Mouse (Mus musculus) forebrain, embryonic 11.5 days (tissue): ENCODE measurements around the gene Cobll1. TPM values are rescaled to one million over a fixed set of nuclear protein-coding genes. Genes with fewer than 3 reads are reported as not detected.

Experiments used
- ATAC-seq: fragments of 200-750 bp; cut with Nextera tagmentation; replicated peaks from 2 replicates; pipeline ENCODE4 v1.8.0; 2017; ENCODE audit warnings: moderate TSS enrichment; ENCODE audit not compliant: low FRiP score
- DNase-seq: peaks from one replicate; pipeline ENCODE4 v3.0.0-alpha.2; 2017; ENCODE audit warnings: low spot score
- H3K27ac ChIP-seq: fragments of 300-500 bp; sonication (generic); 2 replicates; pipeline ENCODE4 v1.5.1; 2014; ENCODE audit warnings: low read depth, low read length
- H3K27me3 ChIP-seq: fragments of 300-500 bp; sonication (generic); 2 replicates; pipeline ENCODE4 v1.6.1; 2014; ENCODE audit warnings: mild to moderate bottlenecking, low read length, mixed read lengths; ENCODE audit not compliant: control insufficient read depth, insufficient read depth
- H3K36me3 ChIP-seq: fragments of 300-500 bp; sonication (generic); 2 replicates; pipeline ENCODE4 v1.6.1; 2014; ENCODE audit warnings: mild to moderate bottlenecking, low read length, moderate library complexity, mixed read lengths; ENCODE audit not compliant: control insufficient read depth, insufficient read depth
- H3K4me1 ChIP-seq: fragments of 300-500 bp; sonication (generic); replicated peaks from 2 replicates; pipeline ENCODE4 v1.6.1; 2014; ENCODE audit warnings: low read length, mixed read lengths; ENCODE audit not compliant: control insufficient read depth, insufficient read depth
- H3K4me2 ChIP-seq: fragments of 300-500 bp; sonication (generic); 2 replicates; pipeline ENCODE4 v1.6.1; 2014; ENCODE audit warnings: low read depth, mild to moderate bottlenecking, low read length, moderate library complexity, mixed read lengths; ENCODE audit not compliant: severe bottlenecking
- H3K4me3 ChIP-seq: fragments of 300-500 bp; sonication (generic); 2 replicates; pipeline ENCODE4 v1.5.1; 2014; ENCODE audit warnings: low read depth, low read length
- H3K9ac ChIP-seq: fragments of 300-500 bp; sonication (generic); 2 replicates; pipeline ENCODE4 v1.6.1; 2014; ENCODE audit warnings: low read length
- H3K9me3 ChIP-seq: fragments of 300-500 bp; sonication (generic); 2 replicates; pipeline ENCODE4 v1.6.1; 2016; ENCODE audit warnings: low read length, mixed read lengths; ENCODE audit not compliant: control insufficient read depth
- WGBS: fragments of 180-500 bp; shearing (Covaris S2); extraction: QIAGEN DNeasy Blood & Tissue Kit; methylation state at CpG from one replicate; pipeline ENCODE4 v1.1.7; 2014; 5-methylcytosine and 5-hydroxymethylcytosine counted together
- polyA plus RNA-seq: library from polyadenylated mRNA; unstranded; fragments of >200 nt; fragmentation: Nextera tagmentation; extraction: Ambion mirVana; gene quantifications from 2 replicates; pipeline ENCODE4 v1.2.1, GENCODE M21; 2014

Cobll1 gene
- polyA plus RNA-seq, 1 experiment from 2014 or later: 4.8 TPM

DNA sequence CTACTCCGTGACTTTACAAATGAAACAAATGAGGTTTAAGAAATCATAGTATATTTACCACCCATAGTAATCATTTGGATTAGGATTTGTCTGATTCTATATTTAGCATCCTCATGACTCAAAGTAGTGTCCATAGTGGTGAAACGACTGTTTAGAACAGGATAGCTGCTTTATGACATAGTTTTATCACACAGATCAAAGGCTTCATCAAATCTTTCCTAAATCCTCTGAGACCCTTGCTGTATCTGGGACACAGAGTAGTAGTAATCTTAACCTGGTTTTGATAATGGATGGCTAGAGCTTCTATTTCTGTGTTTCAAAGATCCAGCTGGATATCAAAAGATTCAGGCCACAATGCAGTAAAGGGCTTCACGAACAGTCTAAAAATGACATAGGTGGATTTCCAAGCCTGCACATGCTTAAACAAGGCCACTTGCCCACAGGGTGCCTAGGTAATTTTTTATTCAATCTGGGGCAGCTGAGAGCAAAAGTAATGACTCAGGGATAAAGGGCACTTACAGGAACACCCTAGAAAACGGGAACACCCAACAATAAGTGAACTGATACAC, 98.0 kb downstream of the Cobll1 start:
- no peak overlapping the region for H3K4me3 ChIP-seq
- H3K4me2 ChIP-seq: no peak overlapping the region
- no peaks in the 10 kb centered on the region for H3K36me3 ChIP-seq
- no peak overlapping the region for H3K9ac ChIP-seq
- H3K27ac ChIP-seq: no peak overlapping the region
- H3K27me3 ChIP-seq: no peaks in the 10 kb centered on the region
- no peaks in the 10 kb centered on the region for H3K9me3 ChIP-seq
- H3K4me1 ChIP-seq: no peaks in the 10 kb centered on the region
- no peak for DNase-seq
- WGBS: 77% methylated on average over 4 of the region's 4 CpGs
- no peak for ATAC-seq

DNA sequence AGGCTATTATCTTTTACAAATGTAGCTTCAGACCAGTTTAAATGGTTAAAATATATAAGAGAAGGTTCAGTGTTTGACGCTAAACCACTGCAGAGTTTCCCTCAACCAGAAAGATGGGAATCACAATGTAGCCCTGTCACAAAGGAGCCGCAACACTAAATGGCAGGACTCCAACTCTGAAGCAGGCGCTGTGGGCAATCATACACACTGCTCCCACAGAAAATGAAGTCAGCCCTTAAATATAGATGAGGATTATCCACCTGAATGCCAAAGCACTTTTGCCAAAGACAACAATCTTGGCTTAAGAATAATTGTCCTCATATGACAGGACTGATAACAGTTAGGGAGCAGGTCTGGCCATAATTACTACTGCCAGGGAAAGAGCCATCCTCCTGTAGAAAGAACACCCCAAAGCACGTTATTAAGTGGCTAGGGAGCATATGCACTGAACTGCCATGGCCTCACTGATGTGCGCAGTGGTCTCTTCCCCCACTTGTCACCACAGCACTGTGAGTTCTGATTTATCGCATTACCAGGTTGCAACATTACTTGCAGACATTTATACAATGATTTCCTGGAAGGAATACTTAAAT, 98.8 kb downstream of the Cobll1 start:
- no peak for DNase-seq
- no peak for ATAC-seq
- no peaks in the 10 kb centered on the region for H3K4me1 ChIP-seq

DNA sequence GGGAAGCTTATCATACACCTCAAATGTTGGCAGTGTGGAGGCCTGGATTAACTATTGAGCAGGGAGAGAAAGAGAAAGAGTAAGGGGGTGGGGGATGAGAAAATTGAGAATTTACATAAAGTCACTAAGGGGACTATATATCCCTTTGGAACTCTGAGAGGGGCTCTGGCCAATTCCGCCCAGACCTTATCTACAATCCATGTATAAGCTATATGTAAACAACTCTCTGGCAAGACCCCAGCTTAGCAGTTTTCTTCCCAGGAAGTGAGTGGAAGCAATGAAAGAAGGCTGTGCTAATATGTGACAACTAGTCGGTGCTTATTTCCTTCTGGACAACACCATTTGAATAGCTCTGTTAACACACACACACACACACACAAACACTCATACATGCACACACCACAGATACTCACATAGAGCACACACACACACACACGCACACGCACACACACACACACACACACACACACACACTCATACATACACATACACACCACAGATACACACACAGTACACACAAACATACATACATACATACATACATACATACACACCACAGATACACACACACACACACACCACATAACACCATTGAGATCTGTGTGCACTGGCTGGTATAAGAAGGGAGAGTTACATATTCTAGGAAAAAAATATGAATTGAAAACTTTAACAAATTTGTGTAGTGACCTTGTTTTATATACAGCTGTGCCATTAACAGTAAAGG, 99.4 kb downstream of the Cobll1 start:
- 90% methylated on average over 4 of the region's 4 CpGs for WGBS
- ATAC-seq (no peak), DNase-seq (no peak)
- Histone ChIP-seq H3K4me1 (no peaks in the 10 kb centered on the region), H3K4me2 (no peak overlapping the region), H3K36me3 (no peaks in the 10 kb centered on the region), H3K27me3 (no peaks in the 10 kb centered on the region), H3K9me3 (no peaks in the 10 kb centered on the region), H3K9ac (no peak overlapping the region), H3K4me3 (no peak overlapping the region), H3K27ac (no peak overlapping the region)

More for the DNA sequence above, 98.8 kb downstream of the Cobll1 start:
- no peaks in the 10 kb centered on the region for H3K27me3 ChIP-seq
- no peak overlapping the region for H3K4me2 ChIP-seq
- H3K9ac ChIP-seq: no peak overlapping the region
- no peak overlapping the region for H3K4me3 ChIP-seq
- H3K36me3 ChIP-seq: no peaks in the 10 kb centered on the region
- H3K9me3 ChIP-seq: no peaks in the 10 kb centered on the region
- no peak overlapping the region for H3K27ac ChIP-seq
- 85% methylated on average over 6 of the region's 6 CpGs for WGBS

DNA sequence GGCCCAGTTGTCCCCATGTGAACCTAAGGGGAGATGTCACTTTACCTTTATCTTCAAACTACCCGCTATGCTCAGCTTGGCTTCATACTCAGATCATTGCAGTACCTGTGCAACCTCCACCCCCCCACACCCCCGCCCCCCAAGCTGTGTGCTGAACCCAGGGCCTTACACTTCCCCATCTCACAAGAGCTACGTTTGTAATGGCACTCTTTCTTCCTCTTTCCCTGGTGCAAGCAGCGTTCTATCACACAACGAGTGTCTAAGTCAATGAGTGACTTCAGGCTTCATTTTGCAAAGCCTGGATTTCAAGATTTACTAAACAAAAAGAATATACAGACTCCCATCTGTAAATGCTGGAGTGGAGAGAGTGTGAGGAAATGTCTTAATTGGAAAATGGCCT, 100.2 kb downstream of the Cobll1 start:
- no peaks in the 10 kb centered on the region for H3K36me3 ChIP-seq
- WGBS: 79% methylated on average over 5 of the region's 5 CpGs
- H3K9ac ChIP-seq: no peak overlapping the region
- ATAC-seq (no peak), DNase-seq (no peak)
- H3K4me2 ChIP-seq: no peak overlapping the region
- no peak overlapping the region for H3K27ac ChIP-seq
- H3K4me1 ChIP-seq: no peaks in the 10 kb centered on the region
- no peak overlapping the region for H3K4me3 ChIP-seq
- H3K27me3 ChIP-seq: no peaks in the 10 kb centered on the region
- H3K9me3 ChIP-seq: no peaks in the 10 kb centered on the region

DNA sequence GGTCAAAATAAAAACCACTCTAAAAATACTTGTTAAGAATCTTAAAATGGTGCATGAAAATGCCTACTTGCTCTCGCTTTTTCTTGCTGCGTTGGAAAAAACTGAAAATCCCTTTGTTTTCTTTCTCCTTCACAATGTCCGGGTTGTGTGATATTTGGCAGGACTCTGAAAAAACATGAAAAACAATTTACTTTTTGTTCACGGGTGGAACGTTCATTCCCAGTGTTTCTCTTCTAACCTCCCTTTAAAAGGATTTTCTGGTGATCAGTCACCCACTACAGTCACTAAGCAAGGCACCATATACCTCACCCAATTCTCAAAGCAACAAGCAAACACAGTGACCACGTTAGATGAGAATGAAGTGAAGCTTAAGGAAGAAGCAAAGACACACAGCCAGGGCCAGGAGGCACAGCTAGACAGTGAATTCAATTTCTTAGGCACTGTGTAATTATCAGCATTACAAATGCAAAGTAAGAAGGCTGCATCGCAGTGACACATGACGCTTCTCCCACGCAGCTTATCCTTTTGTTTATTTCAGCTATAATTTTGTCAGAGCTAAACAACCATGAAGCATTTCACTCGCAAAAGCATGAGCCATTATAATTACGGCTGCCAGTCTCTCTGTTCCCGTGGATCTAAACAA, 112.9 kb downstream of the Cobll1 start:
- ATAC-seq (no peak), DNase-seq (no peak)
- Histone ChIP-seq H3K9me3 (no peaks in the 10 kb centered on the region), H3K4me3 (no peak overlapping the region), H3K27me3 (no peaks in the 10 kb centered on the region), H3K4me2 (no peak overlapping the region), H3K36me3 (no peaks in the 10 kb centered on the region), H3K27ac (no peak overlapping the region), H3K9ac (no peak overlapping the region), H3K4me1 (no peaks in the 10 kb centered on the region)
- WGBS: 67% methylated on average over 12 of the region's 12 CpGs

DNA sequence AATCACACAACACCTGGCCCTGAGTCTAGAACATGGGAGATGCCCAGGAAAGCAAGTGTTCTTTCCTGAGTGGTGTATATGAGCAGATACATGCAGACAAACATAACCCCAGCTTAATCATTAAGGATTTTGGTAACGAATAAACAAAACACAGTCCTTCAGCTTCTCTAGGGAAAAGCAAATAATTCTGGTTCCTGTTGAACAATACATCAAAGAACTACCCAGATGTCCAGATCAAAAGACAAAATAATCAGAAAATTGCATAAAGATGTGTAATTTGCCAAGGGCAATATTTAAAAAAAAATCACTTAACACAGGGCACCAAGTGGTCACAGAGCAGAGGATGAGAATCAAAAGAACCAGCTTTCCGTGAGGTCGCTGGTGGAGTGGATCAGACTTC, 115.5 kb downstream of the Cobll1 start:
- Histone ChIP-seq H3K4me3 (no peak overlapping the region), H3K4me1 (no peaks in the 10 kb centered on the region), H3K9ac (no peak overlapping the region), H3K27me3 (no peaks in the 10 kb centered on the region), H3K9me3 (no peaks in the 10 kb centered on the region), H3K27ac (no peak overlapping the region), H3K36me3 (no peaks in the 10 kb centered on the region), H3K4me2 (no peak overlapping the region)
- DNase-seq: no peak
- no peak for ATAC-seq
- 73% methylated on average over 3 of the region's 3 CpGs for WGBS

DNA sequence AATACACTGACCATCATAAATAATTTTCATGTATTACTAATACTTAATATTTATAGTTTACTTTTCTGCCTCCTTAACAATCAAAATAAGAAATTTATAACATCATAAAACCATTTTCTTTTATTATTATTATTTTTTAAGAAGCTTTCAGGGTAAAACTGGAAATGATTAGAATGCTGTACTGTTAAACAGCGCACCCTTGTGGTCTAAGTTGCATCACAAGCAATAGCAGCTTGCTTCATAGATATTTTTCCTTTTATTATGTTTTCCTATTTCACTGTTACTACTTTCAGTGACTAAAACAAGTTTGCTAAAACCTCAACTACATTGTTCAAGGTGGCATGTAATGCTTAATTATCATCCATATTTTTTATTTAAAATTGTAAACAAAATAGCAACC, 117.8 kb downstream of the Cobll1 start:
- DNase-seq: no peak
- Histone ChIP-seq H3K9me3 (no peaks in the 10 kb centered on the region), H3K36me3 (no peaks in the 10 kb centered on the region), H3K27ac (no peak overlapping the region), H3K4me3 (no peak overlapping the region), H3K4me1 (no peaks in the 10 kb centered on the region), H3K4me2 (no peak overlapping the region), H3K9ac (no peak overlapping the region), H3K27me3 (no peaks in the 10 kb centered on the region)
- no peak for ATAC-seq
- 5% methylated on average over 1 of the region's 1 CpGs for WGBS

DNA sequence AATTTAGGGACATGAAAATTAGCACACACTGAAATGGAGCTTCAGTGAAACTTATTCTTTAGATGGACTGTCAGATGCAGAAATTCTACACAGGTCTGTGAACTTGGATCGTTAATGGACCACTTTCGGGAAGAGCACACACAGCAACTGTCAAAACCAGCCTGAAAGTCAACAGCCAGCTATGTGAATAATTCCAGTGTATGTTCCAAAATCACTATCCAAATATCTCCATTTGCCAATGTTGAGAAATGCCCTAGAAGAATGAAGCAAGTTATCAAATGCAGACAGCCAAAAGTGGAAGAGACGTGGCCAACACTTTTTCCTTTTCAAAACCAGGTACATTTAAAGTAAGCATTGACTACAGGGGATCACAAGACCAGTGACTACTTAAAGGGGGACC, 118.2 kb downstream of the Cobll1 start:
- no peak overlapping the region for H3K9ac ChIP-seq
- no peaks in the 10 kb centered on the region for H3K9me3 ChIP-seq
- no peak for ATAC-seq
- WGBS: 74% methylated on average over 3 of the region's 3 CpGs
- H3K4me3 ChIP-seq: no peak overlapping the region
- no peak overlapping the region for H3K27ac ChIP-seq
- H3K4me2 ChIP-seq: no peak overlapping the region
- no peak for DNase-seq
- H3K36me3 ChIP-seq: no peaks in the 10 kb centered on the region
- H3K27me3 ChIP-seq: no peaks in the 10 kb centered on the region
- no peaks in the 10 kb centered on the region for H3K4me1 ChIP-seq
